Mouse (Mus musculus) ES-E14 (cell line): ENCODE results near the gene 2810006K23Rik. TPM values are rescaled to one million over a fixed set of nuclear protein-coding genes. Genes with fewer than 3 reads are reported as not detected.

Experiments
- DNase-seq: peaks from one replicate; pipeline ENCODE4 v3.0.0-alpha.2; 2013; ENCODE audit warnings: low read depth, low spot score
- H3K27ac ChIP-seq: 2 replicates; pipeline ENCODE4 v1.5.1; 2012; ENCODE audit warnings: low read depth, mild to moderate bottlenecking, low read length, moderate library complexity, mixed read lengths; ENCODE audit not compliant: poor library complexity, insufficient read depth, severe bottlenecking
- H3K36me3 ChIP-seq: 2 replicates; pipeline ENCODE4 v1.6.1; 2012; ENCODE audit warnings: mild to moderate bottlenecking, low read length, moderate library complexity, mixed read lengths; ENCODE audit not compliant: control insufficient read depth, poor library complexity, insufficient read depth, severe bottlenecking
- H3K4me1 ChIP-seq, 2 experiments: fragments of 150-350 bp in 1 of 2; sonication (generic) in 1 of 2; 2 replicates each; pipeline ENCODE4 v1.6.1; 2012; ENCODE audit warnings: low read length in 2 of 2, mild to moderate bottlenecking in 1 of 2, mixed read lengths in 1 of 2; ENCODE audit not compliant: control insufficient read depth in 2 of 2, insufficient read depth in 2 of 2, poor library complexity in 1 of 2
- H3K4me3 ChIP-seq, 2 experiments: fragments of 150-350 bp in 1 of 2; sonication (generic) in 1 of 2; 2 replicates each; pipeline ENCODE4 v1.5.1; 2012; ENCODE audit warnings: low read length in 2 of 2, low read depth in 1 of 2, mild to moderate bottlenecking in 1 of 2, mixed read lengths in 1 of 2; ENCODE audit not compliant: insufficient read depth in 1 of 2, poor library complexity in 1 of 2, severe bottlenecking in 1 of 2
- H3K9ac ChIP-seq: 2 replicates; pipeline ENCODE4 v1.6.1; 2012; ENCODE audit warnings: low read depth, mild to moderate bottlenecking, low read length, mixed read lengths; ENCODE audit not compliant: poor library complexity, insufficient read depth, severe bottlenecking
- H3K9me3 ChIP-seq: fragments of 150-350 bp; sonication (generic); 2 replicates; pipeline ENCODE4 v1.6.1; 2012; ENCODE audit warnings: low read depth, mild to moderate bottlenecking, low read length; ENCODE audit not compliant: control insufficient read depth, insufficient read depth
- CHD2 ChIP-seq: IDR thresholded peaks from 2 replicates; pipeline ENCODE4 v1.6.1; 2014; ENCODE audit warnings: mild to moderate bottlenecking, low read depth, low read length, inconsistent platforms
- HCFC1 ChIP-seq: IDR thresholded peaks from 2 replicates; pipeline ENCODE4 v1.6.1; 2012; ENCODE audit warnings: low read length, inconsistent platforms, borderline replicate concordance; ENCODE audit not compliant: insufficient read depth
- MAFK ChIP-seq: IDR thresholded peaks from 2 replicates; pipeline ENCODE4 v1.6.1; 2014; ENCODE audit warnings: mild to moderate bottlenecking, low read depth, low read length, inconsistent platforms; ENCODE audit not compliant: insufficient read depth
- ZC3H11A ChIP-seq: IDR thresholded peaks from 2 replicates; pipeline ENCODE4 v1.6.1; 2012; ENCODE audit warnings: low read depth, mild to moderate bottlenecking, inconsistent platforms, low read length, borderline replicate concordance
- ZNF384 ChIP-seq: IDR thresholded peaks from 2 replicates; pipeline ENCODE4 v1.6.1; 2012; ENCODE audit warnings: low read depth, low read length, inconsistent platforms
- in situ Hi-C, 2 experiments: fragments of 600-800 bp; cut with MboI; formaldehyde crosslinking; loops; one replicate each; pipeline ENCODE4 v1.15.1; 2025; ENCODE audit warnings: low sequenced_read_pairs in 2 of 2, inconsistent platforms in 1 of 2; ENCODE audit not compliant: unreplicated experiment in 2 of 2
- total RNA-seq: library from RNA; depleted of rRNA; stranded (reverse); fragments of 300-350 nt; gene quantifications from 2 replicates; pipeline ENCODE4 v1.2.3, GENCODE M21; 2012; rRNA removed

Gene 2810006K23Rik
- total RNA-seq, 1 experiment, result 7.3 TPM

DNA sequence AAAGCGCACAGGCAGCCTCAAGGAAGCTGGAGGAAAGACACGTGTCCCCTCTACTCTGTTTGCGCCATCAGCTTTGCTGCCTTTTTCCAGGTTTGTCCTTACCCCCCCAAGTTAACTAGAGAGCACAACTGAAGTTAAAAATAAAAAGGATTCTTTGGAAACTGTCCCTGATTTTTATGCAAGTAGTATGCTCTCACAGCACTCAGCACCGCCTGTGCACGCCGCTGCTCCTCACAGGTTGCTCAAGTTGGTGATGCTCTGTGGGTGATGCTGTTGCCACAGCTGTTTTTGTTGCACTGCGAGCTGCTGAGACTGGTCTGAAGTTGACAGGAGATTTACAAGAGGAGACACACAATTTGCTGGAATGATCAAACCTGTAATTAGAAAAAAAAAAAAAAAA lies 46.4 kb downstream of the 2810006K23Rik start:
- TF ChIP-seq HCFC1 (no peak), CHD2 (no peak), ZC3H11A (no peak), MAFK (no peak), ZNF384 (no peak)
- H3K4me1 ChIP-seq, result no peaks in the 10 kb centered on the region
- no peak for DNase-seq
- peaks cover 57% of the 10 kb centered on the region for H3K36me3 ChIP-seq
- in situ Hi-C loops, result no loop called here
- no peak overlapping the region for H3K4me3 ChIP-seq
- no peak overlapping the region for H3K9ac ChIP-seq
- no peak overlapping the region for H3K27ac ChIP-seq
- H3K9me3 ChIP-seq, result no peaks in the 10 kb centered on the region

GRCm38 (mm10) chr5:124376401-124376800 lies 48.5 kb downstream of the 2810006K23Rik start:
- in situ Hi-C loops, result loop anchor here (5.0 to 25.0 kb wide), 3 partner anchors 36 to 614 kb away; no protein-coding TSS in a partner anchor
- no peak for TF ChIP-seq ZNF384
- no peak for TF ChIP-seq HCFC1
- TF ChIP-seq MAFK, result no peak
- no peak for TF ChIP-seq CHD2
- no peak for TF ChIP-seq ZC3H11A
- DNase-seq, result no peak
- Histone ChIP-seq H3K9ac (no peak overlapping the region), H3K27ac (no peak overlapping the region), H3K4me1 (no peaks in the 10 kb centered on the region), H3K9me3 (no peaks in the 10 kb centered on the region), H3K36me3 (peaks cover 55% of the 10 kb centered on the region), H3K4me3 (no peak overlapping the region)

- in situ Hi-C loops, result loop anchor here (5.0 to 25.0 kb wide), 3 partner anchors 35 to 615 kb away; no protein-coding TSS in a partner anchor
- Histone ChIP-seq H3K9me3 (no peaks in the 10 kb centered on the region), H3K36me3 (peaks cover 55% of the 10 kb centered on the region), H3K27ac (no peak overlapping the region), H3K9ac (no peak overlapping the region), H3K4me3 (no peak overlapping the region), H3K4me1 (no peaks in the 10 kb centered on the region)
- TF ChIP-seq HCFC1 (no peak), ZNF384 (no peak), CHD2 (no peak), MAFK (no peak), ZC3H11A (no peak)
- no peak for DNase-seq
Observed at GRCm38 (mm10) chr5:124377149-124377548, 49.3 kb downstream of the 2810006K23Rik start.

- no peak for TF ChIP-seq HCFC1
- no peak for TF ChIP-seq CHD2
- Histone ChIP-seq H3K36me3 (peaks cover 53% of the 10 kb centered on the region), H3K27ac (no peak overlapping the region), H3K4me3 (no peak overlapping the region), H3K4me1 (no peaks in the 10 kb centered on the region), H3K9me3 (no peaks in the 10 kb centered on the region), H3K9ac (no peak overlapping the region)
- in situ Hi-C loops, result loop anchor here (25.0 kb wide), 2 partner anchors 593 to 618 kb away; no protein-coding TSS in a partner anchor
- DNase-seq, result no peak
Observed at GRCm38 (mm10) chr5:124380121-124380520, 52.2 kb downstream of the 2810006K23Rik start.

DNA sequence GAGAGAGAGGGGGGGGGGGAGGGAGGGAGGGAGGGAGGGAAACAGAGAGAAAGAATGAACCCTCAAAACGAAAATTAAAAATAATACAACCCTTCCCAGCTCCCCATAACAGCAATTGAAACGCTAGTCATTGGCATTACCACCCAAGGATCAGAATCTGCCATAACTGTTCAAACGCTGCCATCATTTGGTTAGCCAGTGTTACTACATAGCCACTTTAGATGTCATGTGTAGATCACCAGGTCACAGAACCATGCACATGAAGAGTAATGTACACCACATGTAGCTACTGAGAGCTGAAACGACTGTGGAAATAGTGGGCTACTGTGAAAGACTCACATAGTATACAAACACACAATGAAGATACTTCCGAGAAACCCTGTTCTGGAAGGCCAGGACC lies 60.0 kb downstream of the 2810006K23Rik start:
- no peak overlapping the region for H3K9ac ChIP-seq
- no peak overlapping the region for H3K27ac ChIP-seq
- in situ Hi-C loops, result loop anchor here (25.0 kb wide), 2 partner anchors 601 to 626 kb away; no protein-coding TSS in a partner anchor
- no peak overlapping the region for H3K4me3 ChIP-seq
- DNase-seq, result no peak
- H3K4me1 ChIP-seq, result no peaks in the 10 kb centered on the region
- TF ChIP-seq HCFC1 (no peak), ZNF384 (no peak), CHD2 (no peak), ZC3H11A (no peak), MAFK (no peak)
- H3K36me3 ChIP-seq, result peaks cover 31% of the 10 kb centered on the region
- no peaks in the 10 kb centered on the region for H3K9me3 ChIP-seq

Other genes starting within 250 kb of the 2810006K23Rik start
- gene Abcb9, start 232.3 kb upstream of the 2810006K23Rik start, total RNA-seq, result 0.76 and 0.95 TPM in 2 replicates
- gene Ogfod2, start 215.8 kb upstream of the 2810006K23Rik start, total RNA-seq, result 7.8 and 14.0 TPM in 2 replicates
- gene Arl6ip4, start 212.0 kb upstream of the 2810006K23Rik start, total RNA-seq, result 33.1 and 37.9 TPM in 2 replicates
- gene Pitpnm2, start 78.3 kb upstream of the 2810006K23Rik start, total RNA-seq, result 6.6 and 7.2 TPM in 2 replicates
- 15.8 and 18.0 TPM in 2 replicates for gene Mphosph9, start 117 bp upstream of the 2810006K23Rik start, total RNA-seq
- gene Cdk2ap1, start 35.0 kb downstream of the 2810006K23Rik start, total RNA-seq, result 146 and 156 TPM in 2 replicates
- 86.4 and 95.2 TPM in 2 replicates for gene Sbno1, start 97.9 kb downstream of the 2810006K23Rik start, total RNA-seq
- gene Kmt5a, start 111.8 kb downstream of the 2810006K23Rik start, total RNA-seq, result 62.6 and 69.8 TPM in 2 replicates
- 7.3 and 8.9 TPM in 2 replicates for gene Rilpl2, start 150.3 kb downstream of the 2810006K23Rik start, total RNA-seq
- gene Snrnp35, start 155.0 kb downstream of the 2810006K23Rik start, total RNA-seq, result 7.5 and 10.6 TPM in 2 replicates
- gene Rilpl1, start 203.3 kb downstream of the 2810006K23Rik start, total RNA-seq, result 8.6 and 10.1 TPM in 2 replicates
- gene Tmed2, start 212.6 kb downstream of the 2810006K23Rik start, total RNA-seq, result 212 and 224 TPM in 2 replicates
- gene Ddx55, start 224.8 kb downstream of the 2810006K23Rik start, total RNA-seq, result 22.8 and 30.7 TPM in 2 replicates